Mouse (Mus musculus): ENCODE results near the gene Hdgf.
"Not testable (repeated sequence)": the region's sequence is repeated elsewhere in the genome, so short reads cannot be mapped to it uniquely, and the experiment has no call there.

DNA sequence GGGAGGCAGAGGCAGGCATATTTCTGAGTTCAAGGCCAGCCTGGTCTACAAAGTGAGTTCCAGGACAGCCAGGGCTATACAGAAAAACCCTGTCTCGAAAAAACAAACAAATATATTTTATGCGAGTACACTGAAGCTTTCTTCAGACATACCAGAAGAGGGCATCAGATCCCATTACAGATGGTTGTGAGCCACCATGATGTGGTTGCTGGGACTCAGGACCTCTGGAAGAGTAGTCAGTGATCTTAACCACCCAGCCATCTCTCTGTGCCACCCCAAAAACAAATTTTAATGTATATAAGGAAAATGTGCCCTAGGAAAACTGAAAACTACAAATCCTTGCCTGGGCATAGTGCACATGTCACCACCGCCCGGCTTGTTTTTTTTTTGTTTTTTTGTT, 18.7 kb upstream of the Hdgf start:
- peak; percentile 51 for TF ChIP-seq CTCF (IDR thresholded peaks at IDR 0.05; ENCODE audit: low read depth)
- TF ChIP-seq EP300 (IDR thresholded peaks at IDR 0.05; ENCODE audit: low read depth) = not testable (repeated sequence)

Measured in liver, postnatal 0 days (tissue).